Mouse (Mus musculus): ENCODE results near the gene Pycard. TPM values are rescaled to one million over a fixed set of nuclear protein-coding genes. Genes with fewer than 3 reads are reported as not detected.
"Not testable (repeated sequence)": the region's sequence is repeated elsewhere in the genome, so short reads cannot be mapped to it uniquely, and the experiment has no call there.

Gene Pycard
- polyA plus RNA-seq (2014; fragmentation: Nextera tagmentation; extraction: Ambion mirVana), result 4.2 and 7.0 TPM in 2 replicates

GRCm38 (mm10) chr7:127993341-127993977, at the start of gene Pycard:
Gene Pycard, minus strand, starts transcription at chr7:127993867.
- no peaks in the 10 kb centered on the region for H3K4me1 ChIP-seq (replicated peaks; ENCODE audit: control insufficient read depth, insufficient read depth, low read length)
- H3K4me2 ChIP-seq (ENCODE audit: low read depth, low read length, severe bottlenecking), result peak within 1 kb of the TSS; percentile 21; the same call in 1 of the 2 replicates
- no peaks in the 10 kb centered on the region; the same call in 1 of the 2 replicates for H3K36me3 ChIP-seq (ENCODE audit: control insufficient read depth, insufficient read depth, low read length)
- H3K9me3 ChIP-seq (ENCODE audit: control insufficient read depth, low read length), result no peaks in the 10 kb centered on the region
- 20% methylated on average over 18 of the region's 18 CpGs for WGBS
- DNase-seq (ENCODE audit: low spot score) (peak; percentile 59), ATAC-seq (replicated peaks; ENCODE audit: low FRiP score) (no peak)
- no peaks in the 10 kb centered on the region for H3K27me3 ChIP-seq (ENCODE audit: control insufficient read depth, insufficient read depth, low read length)
- no peak within 1 kb of the TSS for H3K27ac ChIP-seq (ENCODE audit: low read depth, low read length)
- H3K4me3 ChIP-seq (ENCODE audit: low read depth, low read length), result no peak within 1 kb of the TSS
- H3K9ac ChIP-seq (ENCODE audit: low read length), result peak within 1 kb of the TSS; percentile 29

- H3K4me3 ChIP-seq (ENCODE audit: low read depth, low read length); H3K9ac ChIP-seq (ENCODE audit: low read length); H3K9me3 ChIP-seq (ENCODE audit: control insufficient read depth, low read length); DNase-seq (ENCODE audit: low spot score); H3K27ac ChIP-seq (ENCODE audit: low read depth, low read length); ATAC-seq (replicated peaks; ENCODE audit: low FRiP score); H3K27me3 ChIP-seq (ENCODE audit: control insufficient read depth, insufficient read depth, low read length); H3K36me3 ChIP-seq (ENCODE audit: control insufficient read depth, insufficient read depth, low read length); H3K4me1 ChIP-seq (replicated peaks; ENCODE audit: control insufficient read depth, insufficient read depth, low read length); H3K4me2 ChIP-seq (ENCODE audit: low read depth, low read length, severe bottlenecking): not testable (repeated sequence)
- 84% methylated on average over 15 of the region's 15 CpGs for WGBS
These were observed 48.6 kb upstream of the Pycard start for GRCm38 (mm10) chr7:128042161-128042820.

- no peaks in the 10 kb centered on the region for H3K4me1 ChIP-seq (replicated peaks; ENCODE audit: control insufficient read depth, insufficient read depth, low read length)
- H3K4me3 ChIP-seq (ENCODE audit: low read depth, low read length), result no peak overlapping the region
- DNase-seq (ENCODE audit: low spot score) (no peak), ATAC-seq (replicated peaks; ENCODE audit: low FRiP score) (no peak)
- H3K27me3 ChIP-seq (ENCODE audit: control insufficient read depth, insufficient read depth, low read length), result no peaks in the 10 kb centered on the region
- no peak overlapping the region for H3K4me2 ChIP-seq (ENCODE audit: low read depth, low read length, severe bottlenecking)
- WGBS, result 94% methylated on average over 4 of the region's 4 CpGs
- no peak overlapping the region for H3K9ac ChIP-seq (ENCODE audit: low read length)
- no peak overlapping the region for H3K27ac ChIP-seq (ENCODE audit: low read depth, low read length)
- no peaks in the 10 kb centered on the region for H3K36me3 ChIP-seq (ENCODE audit: control insufficient read depth, insufficient read depth, low read length)
- H3K9me3 ChIP-seq (ENCODE audit: control insufficient read depth, low read length), result no peaks in the 10 kb centered on the region
These were observed 39.9 kb upstream of the Pycard start for GRCm38 (mm10) chr7:128033616-128034015.

GRCm38 (mm10) chr7:128032989-128033293, 39.3 kb upstream of the Pycard start:
- no peak for ATAC-seq (replicated peaks; ENCODE audit: low FRiP score)
- no peak overlapping the region for H3K27ac ChIP-seq (ENCODE audit: low read depth, low read length)
- H3K4me1 ChIP-seq (replicated peaks; ENCODE audit: control insufficient read depth, insufficient read depth, low read length), result no peaks in the 10 kb centered on the region
- no peak overlapping the region for H3K4me2 ChIP-seq (ENCODE audit: low read depth, low read length, severe bottlenecking)
- DNase-seq (ENCODE audit: low spot score), result no peak
- no peak overlapping the region for H3K9ac ChIP-seq (ENCODE audit: low read length)
- H3K4me3 ChIP-seq (ENCODE audit: low read depth, low read length), result no peak overlapping the region
- 90% methylated on average over 3 of the region's 3 CpGs for WGBS
- no peaks in the 10 kb centered on the region for H3K9me3 ChIP-seq (ENCODE audit: control insufficient read depth, low read length)
- no peaks in the 10 kb centered on the region for H3K27me3 ChIP-seq (ENCODE audit: control insufficient read depth, insufficient read depth, low read length)
- no peaks in the 10 kb centered on the region for H3K36me3 ChIP-seq (ENCODE audit: control insufficient read depth, insufficient read depth, low read length)

GRCm38 (mm10) chr7:128032290-128032988, 38.8 kb upstream of the Pycard start:
- no peak for ATAC-seq (replicated peaks; ENCODE audit: low FRiP score)
- 88% methylated on average over 5 of the region's 5 CpGs for whole genome bisulfite sequencing
- H3K9ac ChIP-seq (ENCODE audit: low read length), result no peak overlapping the region

GRCm38 (mm10) chr7:128031403-128031976, 37.8 kb upstream of the Pycard start:
- WGBS, result 31% methylated on average over 9 of the region's 9 CpGs
- H3K27ac ChIP-seq (ENCODE audit: low read depth, low read length), result no peak overlapping the region
- H3K4me3 ChIP-seq (ENCODE audit: low read depth, low read length), result no peak overlapping the region
- no peak overlapping the region for H3K4me2 ChIP-seq (ENCODE audit: low read depth, low read length, severe bottlenecking)
- no peaks in the 10 kb centered on the region for H3K9me3 ChIP-seq (ENCODE audit: control insufficient read depth, low read length)
- ATAC-seq (replicated peaks; ENCODE audit: low FRiP score), result no peak
- DNase-seq (ENCODE audit: low spot score), result no peak
- no peaks in the 10 kb centered on the region for H3K27me3 ChIP-seq (ENCODE audit: control insufficient read depth, insufficient read depth, low read length)
- H3K9ac ChIP-seq (ENCODE audit: low read length), result no peak overlapping the region
- H3K4me1 ChIP-seq (replicated peaks; ENCODE audit: control insufficient read depth, insufficient read depth, low read length), result no peaks in the 10 kb centered on the region
- H3K36me3 ChIP-seq (ENCODE audit: control insufficient read depth, insufficient read depth, low read length), result no peaks in the 10 kb centered on the region

More at GRCm38 (mm10) chr7:128032290-128032988, 38.8 kb upstream of the Pycard start:
- H3K4me3 ChIP-seq (ENCODE audit: low read depth, low read length), result no peak overlapping the region
- H3K27me3 ChIP-seq (ENCODE audit: control insufficient read depth, insufficient read depth, low read length), result no peaks in the 10 kb centered on the region
- H3K9me3 ChIP-seq (ENCODE audit: control insufficient read depth, low read length), result no peaks in the 10 kb centered on the region
- no peak for DNase-seq (ENCODE audit: low spot score)
- H3K4me1 ChIP-seq (replicated peaks; ENCODE audit: control insufficient read depth, insufficient read depth, low read length), result no peaks in the 10 kb centered on the region
- no peak overlapping the region for H3K4me2 ChIP-seq (ENCODE audit: low read depth, low read length, severe bottlenecking)
- H3K36me3 ChIP-seq (ENCODE audit: control insufficient read depth, insufficient read depth, low read length), result no peaks in the 10 kb centered on the region
- no peak overlapping the region for H3K27ac ChIP-seq (ENCODE audit: low read depth, low read length)

- H3K27me3 ChIP-seq (ENCODE audit: control insufficient read depth, insufficient read depth, low read length), result no peaks in the 10 kb centered on the region
- H3K4me2 ChIP-seq (ENCODE audit: low read depth, low read length, severe bottlenecking), result no peak overlapping the region
- no peak overlapping the region for H3K27ac ChIP-seq (ENCODE audit: low read depth, low read length)
- DNase-seq (ENCODE audit: low spot score) (no peak), ATAC-seq (replicated peaks; ENCODE audit: low FRiP score) (no peak)
- no peak overlapping the region for H3K4me3 ChIP-seq (ENCODE audit: low read depth, low read length)
- no peaks in the 10 kb centered on the region for H3K9me3 ChIP-seq (ENCODE audit: control insufficient read depth, low read length)
- H3K9ac ChIP-seq (ENCODE audit: low read length), result no peak overlapping the region
- 87% methylated on average over 4 of the region's 4 CpGs for WGBS
- H3K4me1 ChIP-seq (replicated peaks; ENCODE audit: control insufficient read depth, insufficient read depth, low read length), result no peaks in the 10 kb centered on the region
- no peaks in the 10 kb centered on the region for H3K36me3 ChIP-seq (ENCODE audit: control insufficient read depth, insufficient read depth, low read length)
These were observed 31.7 kb upstream of the Pycard start for GRCm38 (mm10) chr7:128025381-128025780.

- H3K9me3 ChIP-seq (ENCODE audit: control insufficient read depth, low read length), result no peaks in the 10 kb centered on the region
- WGBS, result 80% methylated on average over 4 of the region's 4 CpGs
These were observed 31.3 kb upstream of the Pycard start for GRCm38 (mm10) chr7:128024932-128025331.

More at GRCm38 (mm10) chr7:128024932-128025331, 31.3 kb upstream of the Pycard start:
- no peaks in the 10 kb centered on the region for H3K4me1 ChIP-seq (replicated peaks; ENCODE audit: control insufficient read depth, insufficient read depth, low read length)
- DNase-seq (ENCODE audit: low spot score) (no peak), ATAC-seq (replicated peaks; ENCODE audit: low FRiP score) (no peak)
- no peak overlapping the region for H3K4me3 ChIP-seq (ENCODE audit: low read depth, low read length)
- H3K4me2 ChIP-seq (ENCODE audit: low read depth, low read length, severe bottlenecking), result no peak overlapping the region
- H3K27ac ChIP-seq (ENCODE audit: low read depth, low read length), result no peak overlapping the region
- no peaks in the 10 kb centered on the region for H3K36me3 ChIP-seq (ENCODE audit: control insufficient read depth, insufficient read depth, low read length)
- no peak overlapping the region for H3K9ac ChIP-seq (ENCODE audit: low read length)
- no peaks in the 10 kb centered on the region for H3K27me3 ChIP-seq (ENCODE audit: control insufficient read depth, insufficient read depth, low read length)
